Mouse (Mus musculus) cortical plate, adult 2 months (tissue): Measurements from ENCODE around the gene Snrk.
A peak's percentile ranks its signal among the peaks of the same experiment; 100 is the strongest.

Source experiments
- CTCF ChIP-seq: fragments of 200-500 bp; IDR thresholded peaks from 2 replicates; pipeline ENCODE4 v1.5.1; 2011; ENCODE audit warnings: mild to moderate bottlenecking, control low read depth, low read length; ENCODE audit not compliant: insufficient read depth; ENCODE audit errors: extremely low read depth
- POLR2A ChIP-seq: fragments of 200-500 bp; IDR thresholded peaks from 2 replicates; pipeline ENCODE4 v1.6.1; 2011; ENCODE audit warnings: mild to moderate bottlenecking, low read length, control low read depth; ENCODE audit not compliant: insufficient read depth; ENCODE audit errors: extremely low read depth

- TF ChIP-seq POLR2A (peak; percentile 85), CTCF (no peak)
These were observed at the start of gene Snrk for GRCm38 (mm10) chr9:122117112-122117616.
